25 mouse cellular contexts compared by ENCODE assay signal in genomic region chr16:24225090-24225489, GRCm38 (mm10).
"Had no signal": no experiment of that assay in that cellular context is flagged by ENCODE, and none has a peak within 500 bp of the region (broad histone marks: within the 10 kb centered on the region; RNA-seq: fewer than 3 reads in every experiment).

No protein-coding gene starts in this region.

- H3K4me1 ChIP-seq: heart, embryonic 13.5 days; heart, embryonic 15.5 days; hindbrain, embryonic 10.5 days; hindbrain, embryonic 12.5 days; kidney, embryonic 15.5 days had no signal

- DNase-seq: forebrain, postnatal 0 days; gastrocnemius, postnatal 14 days; gastrocnemius, postnatal 36 days; heart, adult 2 months; heart, postnatal 4 days; kidney, adult 8-10 months; kidney, postnatal 14 days; kidney, postnatal 36 days; liver, embryonic 13.5 days; lung, adult 18-20 months had no signal

- H3K9ac ChIP-seq: forebrain, postnatal 0 days; heart, embryonic 13.5 days; heart, embryonic 15.5 days; hindbrain, embryonic 12.5 days; hindbrain, embryonic 14.5 days; kidney, embryonic 15.5 days; limb, embryonic 12.5 days; liver, embryonic 13.5 days had no signal

- H3K36me3 ChIP-seq: heart, embryonic 13.5 days; heart, embryonic 15.5 days; hindbrain, embryonic 10.5 days; hindbrain, embryonic 12.5 days; kidney, embryonic 15.5 days; limb, embryonic 10.5 days; limb, embryonic 12.5 days; liver, embryonic 13.5 days had no signal

- H3K9me3 ChIP-seq: heart, embryonic 13.5 days; heart, embryonic 15.5 days; hindbrain, embryonic 10.5 days; hindbrain, embryonic 12.5 days; kidney, embryonic 15.5 days; limb, embryonic 10.5 days; limb, embryonic 12.5 days; liver, embryonic 13.5 days had no signal

- H3K27me3 ChIP-seq: heart, embryonic 13.5 days; heart, embryonic 15.5 days; hindbrain, embryonic 12.5 days; limb, embryonic 12.5 days; liver, embryonic 13.5 days had no signal

- H3K27ac ChIP-seq: heart, adult 2 months; heart, embryonic 13.5 days; heart, embryonic 15.5 days; hindbrain, embryonic 10.5 days; hindbrain, embryonic 12.5 days; hindbrain, embryonic 14.5 days; kidney, embryonic 15.5 days; kidney, postnatal 0 days; layer of hippocampus, adult 2 months; left cerebral cortex, adult 2 months; limb, embryonic 10.5 days; limb, embryonic 12.5 days; liver, embryonic 13.5 days had no signal

- H3K4me3 ChIP-seq: heart, adult 2 months; heart, embryonic 13.5 days; heart, embryonic 15.5 days; hindbrain, embryonic 10.5 days; hindbrain, embryonic 12.5 days; kidney, embryonic 15.5 days; layer of hippocampus, adult 2 months; left cerebral cortex, adult 2 months; limb, embryonic 10.5 days; limb, embryonic 12.5 days; liver, embryonic 13.5 days had no signal

- H3K4me2 ChIP-seq: heart, embryonic 11.5 days; heart, embryonic 13.5 days; heart, embryonic 15.5 days; hindbrain, embryonic 12.5 days; hindbrain, embryonic 14.5 days; kidney, embryonic 15.5 days; limb, embryonic 12.5 days; liver, embryonic 13.5 days had no signal

- ATAC-seq: forebrain, postnatal 0 days; hindbrain, embryonic 16.5 days; inflammation-experienced regulatory T-cells, adult 6 months; intestine, postnatal 0 days had no signal
